Mouse (Mus musculus) ovary, adult 10 weeks (tissue): ENCODE measurements around the gene L3mbtl2. TPM values are rescaled to one million over a fixed set of nuclear protein-coding genes. Genes with fewer than 3 reads are reported as not detected.

ENCODE experiments used
- polyA plus RNA-seq: library from polyadenylated mRNA; stranded (reverse); fragments of 350-450 nt; fragmentation: Illumina TruSeq; extraction: RNeasy Lipid Tissue Mini Kit (QIAGEN cat#74804); gene quantifications from one replicate; pipeline ENCODE4 v1.2.3, GENCODE M21; 2014

Gene L3mbtl2
- 0.94 TPM for polyA plus RNA-seq

GRCm38 (mm10) chr15:81663697-81664561 is at the start of gene L3mbtl2:
Gene L3mbtl2, plus strand, starts transcription at chr15:81663889.

GRCm38 (mm10) chr15:81697175-81697574 is 33.5 kb downstream of the L3mbtl2 start, which contains the start of gene Chadl:
Gene Chadl, minus strand, starts transcription at chr15:81697287.

Other genes with a start within 250 kb of the L3mbtl2 start
- gene Rbx1, start 197.6 kb upstream of the L3mbtl2 start, polyA plus RNA-seq, result 111 TPM
- 115 TPM for gene Ep300, start 78.5 kb upstream of the L3mbtl2 start, polyA plus RNA-seq
- not detected for gene Chadl, start 33.4 kb downstream of the L3mbtl2 start, polyA plus RNA-seq
- 17.6 TPM for gene Zc3h7b, start 81.2 kb downstream of the L3mbtl2 start, polyA plus RNA-seq
- gene Rangap1, start 81.6 kb downstream of the L3mbtl2 start, polyA plus RNA-seq, result 6.7 TPM
- 35.2 TPM for gene Tef, start 138.5 kb downstream of the L3mbtl2 start, polyA plus RNA-seq
- gene Tob2, start 194.9 kb downstream of the L3mbtl2 start, polyA plus RNA-seq, result 6.9 TPM
- gene Phf5a, start 208.0 kb downstream of the L3mbtl2 start, polyA plus RNA-seq, result 20.4 TPM
- 33.5 TPM for gene Aco2, start 208.4 kb downstream of the L3mbtl2 start, polyA plus RNA-seq